Mouse (Mus musculus) layer of hippocampus, adult 18-20 months (tissue): ENCODE results near the gene Zscan5b. TPM values are rescaled to one million over a fixed set of nuclear protein-coding genes. Genes with fewer than 3 reads are reported as not detected.

Experiments
- total RNA-seq, 2 experiments: library from RNA; stranded (reverse); gene quantifications; 2 replicates each; pipeline ENCODE4 v1.2.3; 2021

Gene Zscan5b
- total RNA-seq, 2 experiments from 2014 or later: not detected

Other genes starting within 250 kb of the Zscan5b start
- gene Vmn1r65, start 211.3 kb upstream of the Zscan5b start, total RNA-seq: not detected
- gene Nlrp4c, start 177.1 kb upstream of the Zscan5b start, total RNA-seq: not detected
- gene Zfp787, start 66.3 kb upstream of the Zscan5b start, total RNA-seq: 10 to 100 TPM; 27.5 to 28.5 TPM
- gene Zfp444, start 50.1 kb upstream of the Zscan5b start, total RNA-seq: 10 to 100 TPM; 45.8 to 61.9 TPM
- not detected for gene Galp, start 25.2 kb upstream of the Zscan5b start, total RNA-seq
- gene Epp13, start 30.4 kb downstream of the Zscan5b start, total RNA-seq: not detected
- gene Zfp667, start 64.3 kb downstream of the Zscan5b start, total RNA-seq: 10 to 100 TPM; 17.0 to 19.5 TPM
- gene Zfp583, start 109.0 kb downstream of the Zscan5b start, total RNA-seq: 10 to 100 TPM in 1 of 2 experiments, 1 to 10 TPM in 1; 9.8 to 10.1 TPM
- 1 to 10 TPM; 6.2 to 6.3 TPM for gene Gm3854, start 121.5 kb downstream of the Zscan5b start, total RNA-seq
- gene Zfp78, start 141.0 kb downstream of the Zscan5b start, total RNA-seq: 1 to 10 TPM; 4.8 to 6.9 TPM
- 1 to 10 TPM; 7.5 to 8.6 TPM for gene Zfp28, start 161.0 kb downstream of the Zscan5b start, total RNA-seq
- 10 to 100 TPM; 20.3 to 21.6 TPM for gene Smim17, start 176.4 kb downstream of the Zscan5b start, total RNA-seq
- gene Gm20715, start 188.0 kb downstream of the Zscan5b start, total RNA-seq: under 1 TPM; 0.42 to 0.61 TPM
- gene Olfr1344, start 216.4 kb downstream of the Zscan5b start, total RNA-seq: 1 to 10 TPM; 1.5 to 1.7 TPM
- gene Olfr1336, start 233.9 kb downstream of the Zscan5b start, total RNA-seq: under 1 TPM in 1 of 2 experiments, not detected in 1; 0.05 TPM
- not detected for gene Olfr1346, start 244.8 kb downstream of the Zscan5b start, total RNA-seq